Mouse (Mus musculus) cortical plate, adult 2 months (tissue): ENCODE data around the gene Atf6.

Experiments used
- CTCF ChIP-seq: fragments of 200-500 bp; IDR thresholded peaks from 2 replicates; pipeline ENCODE4 v1.5.1; 2011; ENCODE audit warnings: mild to moderate bottlenecking, control low read depth, low read length; ENCODE audit not compliant: insufficient read depth; ENCODE audit errors: extremely low read depth
- POLR2A ChIP-seq: fragments of 200-500 bp; IDR thresholded peaks from 2 replicates; pipeline ENCODE4 v1.6.1; 2011; ENCODE audit warnings: mild to moderate bottlenecking, low read length, control low read depth; ENCODE audit not compliant: insufficient read depth; ENCODE audit errors: extremely low read depth

DNA sequence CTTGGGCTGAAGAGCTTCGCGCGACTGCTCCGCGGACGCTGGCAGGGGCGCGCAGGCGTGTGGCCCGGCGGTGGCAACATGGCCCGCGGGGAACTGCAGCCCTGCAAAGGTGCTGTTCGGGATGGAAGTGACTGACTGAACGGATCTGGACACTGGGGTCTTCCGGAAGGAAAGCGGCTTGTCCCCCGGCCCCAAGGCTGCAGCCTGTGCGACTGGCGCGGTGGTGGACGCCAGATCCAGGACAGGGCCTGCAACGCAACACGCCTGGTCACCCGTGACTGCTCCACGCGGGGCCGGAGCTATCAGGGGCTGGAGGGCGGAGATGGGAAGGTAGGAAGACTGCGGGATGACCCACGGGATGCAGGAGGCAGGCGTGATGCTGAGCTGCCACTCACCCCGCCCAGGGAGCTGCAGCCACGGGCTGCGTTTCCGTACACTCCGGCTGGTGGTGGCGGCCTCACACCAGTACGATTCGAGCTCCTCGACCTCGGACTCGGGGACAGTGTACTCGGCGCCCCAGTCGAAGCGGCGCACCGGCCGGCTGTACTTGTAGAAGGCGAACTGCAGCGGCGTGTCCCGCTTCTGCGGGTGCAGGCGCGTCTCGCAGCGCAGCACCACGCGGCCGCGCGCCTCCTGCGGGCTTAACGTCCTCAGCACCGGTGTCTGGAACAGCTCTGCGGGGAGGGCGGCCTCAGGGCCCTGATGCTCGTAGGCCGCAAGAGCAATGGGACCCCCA lies 40.1 kb upstream of the Atf6 start:
- TF ChIP-seq CTCF (no peak), POLR2A (no peak)
